Mouse (Mus musculus) embryonic fibroblast, embryonic 13.5 days (primary cell): ENCODE results near the gene AC124502.3.

Experiments
- CTCF ChIP-seq: IDR thresholded peaks from 2 replicates; pipeline ENCODE4 v1.5.1; 2011; ENCODE audit warnings: mild to moderate bottlenecking, control low read depth, low read length, moderate library complexity, borderline replicate concordance; ENCODE audit not compliant: insufficient read depth
- POLR2A ChIP-seq: IDR thresholded peaks from 2 replicates; pipeline ENCODE4 v1.6.1; 2011; ENCODE audit warnings: low read depth, mild to moderate bottlenecking, control low read depth, low read length, moderate library complexity

- no peak for TF ChIP-seq CTCF
- no peak for TF ChIP-seq POLR2A
These were observed 45.8 kb upstream of the AC124502.3 start for GRCm38 (mm10) chr19:4992904-4993303.
